Mouse (Mus musculus): ENCODE measurements around the gene Snx10.

DNA sequence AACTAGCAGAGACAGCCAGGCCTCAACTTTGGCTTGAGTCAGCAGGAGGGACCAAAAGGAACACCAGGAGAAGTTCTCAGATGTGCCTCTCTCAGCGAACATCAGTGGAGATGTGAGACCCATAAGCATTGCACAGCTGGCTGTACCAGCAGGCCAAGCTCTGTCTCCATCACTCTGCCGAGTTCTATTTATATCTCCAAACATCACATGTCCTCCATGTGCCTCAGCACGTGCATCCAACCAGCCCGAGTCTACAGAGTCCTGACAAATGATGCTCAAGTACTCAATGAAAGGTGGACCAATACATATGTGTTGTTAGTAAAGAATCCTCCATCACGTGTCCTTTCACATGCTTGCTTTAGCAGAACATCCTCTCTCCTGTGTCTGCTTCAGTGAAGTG, 103.1 kb downstream of the Snx10 start:
- TF ChIP-seq CTCF (IDR thresholded peaks at IDR 0.05; ENCODE audit: low read depth) (no peak), EP300 (IDR thresholded peaks at IDR 0.05; ENCODE audit: low read depth) (no peak)
